Mouse (Mus musculus) intestine, embryonic 14.5 days (tissue): ENCODE data around the gene Mdh2. TPM values are rescaled to one million over a fixed set of nuclear protein-coding genes. Genes with fewer than 3 reads are reported as not detected.

Experiments
- ATAC-seq: fragments of 200-750 bp; cut with Nextera tagmentation; replicated peaks from 2 replicates; pipeline ENCODE4 v1.8.0; 2017; ENCODE audit warnings: low read depth, moderate number of reproducible peaks, moderate TSS enrichment, moderate library complexity; ENCODE audit not compliant: low FRiP score, low TSS enrichment
- DNase-seq: peaks from one replicate; pipeline ENCODE4 v3.0.0-alpha.2; 2018; ENCODE audit warnings: low spot score
- H3K27ac ChIP-seq: fragments of 300-500 bp; sonication (generic); 2 replicates; pipeline ENCODE4 v1.5.1; 2014; ENCODE audit warnings: low read depth, mild to moderate bottlenecking, control low read depth
- H3K27me3 ChIP-seq: fragments of 300-500 bp; sonication (generic); replicated peaks from 2 replicates; pipeline ENCODE4 v1.6.1; 2014; ENCODE audit warnings: low read length, control low read depth; ENCODE audit not compliant: control insufficient read depth, insufficient read depth
- H3K36me3 ChIP-seq: fragments of 300-500 bp; sonication (generic); 2 replicates; pipeline ENCODE4 v1.6.1; 2014; ENCODE audit warnings: low read length, control low read depth; ENCODE audit not compliant: control insufficient read depth, insufficient read depth
- H3K4me1 ChIP-seq: fragments of 300-500 bp; sonication (generic); replicated peaks from 2 replicates; pipeline ENCODE4 v1.6.1; 2014; ENCODE audit warnings: low read length, control low read depth, mixed read lengths; ENCODE audit not compliant: control insufficient read depth, insufficient read depth
- H3K4me2 ChIP-seq: fragments of 300-500 bp; sonication (generic); 2 replicates; pipeline ENCODE4 v1.6.1; 2014; ENCODE audit warnings: low read length
- H3K4me3 ChIP-seq: fragments of 300-500 bp; sonication (generic); 2 replicates; pipeline ENCODE4 v1.5.1; 2014; ENCODE audit warnings: low read depth, low read length, control low read depth, mixed read lengths
- H3K9ac ChIP-seq: fragments of 300-500 bp; sonication (generic); 2 replicates; pipeline ENCODE4 v1.6.1; 2014; ENCODE audit warnings: mild to moderate bottlenecking, low read length
- H3K9me3 ChIP-seq: fragments of 300-500 bp; sonication (generic); 2 replicates; pipeline ENCODE4 v1.6.1; 2016; ENCODE audit warnings: low read length, control low read depth; ENCODE audit not compliant: control insufficient read depth
- WGBS: fragments of 180-500 bp; shearing (Covaris S2); extraction: QIAGEN DNeasy Blood & Tissue Kit; methylation state at CpG from one replicate; pipeline ENCODE4 v1.1.7; 2014; 5-methylcytosine and 5-hydroxymethylcytosine counted together
- polyA plus RNA-seq: library from polyadenylated mRNA; unstranded; fragments of >200 nt; fragmentation: Nextera tagmentation; extraction: Ambion mirVana; gene quantifications from 2 replicates; pipeline ENCODE4 v1.2.1, GENCODE M21; 2014

Mdh2 gene
- polyA plus RNA-seq, 1 experiment from 2014 or later = 634 TPM

- no peaks in the 10 kb centered on the region; the same call in 1 of the 2 replicates for H3K27me3 ChIP-seq
- no peaks in the 10 kb centered on the region for H3K4me1 ChIP-seq
- peak; percentile 99 for DNase-seq
- H3K9me3 ChIP-seq = no peaks in the 10 kb centered on the region
- H3K27ac ChIP-seq = no peak within 1 kb of the TSS
- no peaks in the 10 kb centered on the region for H3K36me3 ChIP-seq
- 3% methylated on average over 29 of the region's 29 CpGs for WGBS
- no peak within 1 kb of the TSS for H3K4me3 ChIP-seq
- no peak within 1 kb of the TSS for H3K4me2 ChIP-seq
- no peak within 1 kb of the TSS for H3K9ac ChIP-seq
- ATAC-seq = 0 out of 2 replicates have a peak, but pooled peaks have one; percentile 62
Measured at GRCm38 (mm10) chr5:135806555-135807262, 28.4 kb downstream of the Mdh2 start, which contains the start of gene Srrm3. Srrm3 (plus strand) TSS chr5:135806890.

GRCm38 (mm10) chr5:135807263-135807637 is 29.0 kb downstream of the Mdh2 start:
- no peak overlapping the region for H3K4me3 ChIP-seq
- ATAC-seq (no peak), DNase-seq (no peak)
- WGBS = 53% methylated on average over 3 of the region's 3 CpGs
- H3K4me2 ChIP-seq = no peak overlapping the region
- H3K27me3 ChIP-seq = no peaks in the 10 kb centered on the region; the same call in 1 of the 2 replicates
- H3K27ac ChIP-seq = no peak overlapping the region
- no peaks in the 10 kb centered on the region for H3K4me1 ChIP-seq
- no peaks in the 10 kb centered on the region for H3K9me3 ChIP-seq
- no peak overlapping the region for H3K9ac ChIP-seq
- no peaks in the 10 kb centered on the region for H3K36me3 ChIP-seq

DNA sequence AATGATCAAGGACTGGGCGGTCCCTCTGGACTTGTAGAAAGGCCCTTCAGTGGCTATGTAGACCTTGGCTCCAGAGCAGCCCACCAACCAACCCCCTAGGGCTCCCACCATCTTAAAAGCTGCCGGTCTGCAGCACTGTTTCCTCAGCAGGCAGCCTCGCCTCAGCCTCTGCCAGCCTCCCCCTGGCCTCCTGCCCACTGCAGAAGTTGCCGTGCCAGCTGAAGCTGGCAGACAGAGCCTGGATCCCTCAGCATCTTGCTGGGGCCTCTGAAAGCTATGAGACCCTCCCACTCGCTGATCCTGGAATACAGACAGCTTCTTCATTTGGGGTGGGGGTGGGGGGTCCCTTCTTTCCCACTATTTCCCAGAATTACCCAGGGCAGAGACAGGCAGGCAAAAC is 34.7 kb downstream of the Mdh2 start:
- Histone ChIP-seq H3K27ac (no peak overlapping the region), H3K9me3 (no peaks in the 10 kb centered on the region), H3K27me3 (no peaks in the 10 kb centered on the region), H3K36me3 (no peaks in the 10 kb centered on the region), H3K4me2 (no peak overlapping the region), H3K4me3 (no peak overlapping the region), H3K9ac (no peak overlapping the region), H3K4me1 (no peaks in the 10 kb centered on the region)
- DNase-seq (no peak), ATAC-seq (no peak)
- 69% methylated on average over 5 of the region's 5 CpGs for WGBS

- no peaks in the 10 kb centered on the region for H3K27me3 ChIP-seq
- no peak overlapping the region for H3K4me2 ChIP-seq
- no peak overlapping the region for H3K9ac ChIP-seq
- H3K36me3 ChIP-seq = no peaks in the 10 kb centered on the region
- no peaks in the 10 kb centered on the region for H3K4me1 ChIP-seq
- H3K9me3 ChIP-seq = no peaks in the 10 kb centered on the region
- no peak overlapping the region for H3K4me3 ChIP-seq
- ATAC-seq (no peak), DNase-seq (no peak)
- H3K27ac ChIP-seq = no peak overlapping the region
- WGBS = 41% methylated on average over 7 of the region's 7 CpGs
Measured at GRCm38 (mm10) chr5:135818491-135818890, 40.2 kb downstream of the Mdh2 start.

GRCm38 (mm10) chr5:135822316-135822944 is 44.1 kb downstream of the Mdh2 start:
- no peak for DNase-seq
- H3K4me2 ChIP-seq = no peak overlapping the region

DNA sequence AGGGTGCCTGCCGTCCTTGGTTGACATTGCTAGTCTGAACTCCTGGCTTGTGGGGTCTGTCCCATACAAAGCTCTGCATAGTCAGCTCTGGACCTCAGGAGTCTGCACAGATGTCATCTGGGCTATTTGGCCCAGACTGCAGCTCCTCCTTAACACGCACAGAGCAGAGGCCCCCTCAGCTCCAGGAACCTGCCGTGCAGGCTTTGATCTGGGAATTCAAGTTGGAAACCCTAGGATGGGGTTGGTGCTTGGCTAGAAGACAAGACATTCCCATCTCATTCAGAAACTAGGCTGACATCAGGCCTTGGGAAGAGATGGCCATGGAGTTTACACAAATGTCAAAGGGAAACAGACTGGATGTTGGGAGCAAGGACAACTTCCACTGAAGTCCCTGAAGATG is 46.2 kb downstream of the Mdh2 start:
- no peaks in the 10 kb centered on the region for H3K9me3 ChIP-seq
- no peak overlapping the region for H3K4me3 ChIP-seq
- no peaks in the 10 kb centered on the region for H3K4me1 ChIP-seq
- DNase-seq (no peak), ATAC-seq (no peak)
- 46% methylated on average over 3 of the region's 3 CpGs for WGBS
- no peaks in the 10 kb centered on the region for H3K27me3 ChIP-seq
- H3K9ac ChIP-seq = no peak overlapping the region
- no peaks in the 10 kb centered on the region for H3K36me3 ChIP-seq
- no peak overlapping the region for H3K27ac ChIP-seq
- no peak overlapping the region for H3K4me2 ChIP-seq

More at GRCm38 (mm10) chr5:135822316-135822944, 44.1 kb downstream of the Mdh2 start:
- Histone ChIP-seq H3K36me3 (no peaks in the 10 kb centered on the region), H3K9ac (no peak overlapping the region), H3K4me3 (no peak overlapping the region), H3K9me3 (no peaks in the 10 kb centered on the region), H3K27ac (no peak overlapping the region), H3K4me1 (no peaks in the 10 kb centered on the region), H3K27me3 (no peaks in the 10 kb centered on the region)
- ATAC-seq = no peak
- WGBS = 21% methylated on average over 7 of the region's 7 CpGs

DNA sequence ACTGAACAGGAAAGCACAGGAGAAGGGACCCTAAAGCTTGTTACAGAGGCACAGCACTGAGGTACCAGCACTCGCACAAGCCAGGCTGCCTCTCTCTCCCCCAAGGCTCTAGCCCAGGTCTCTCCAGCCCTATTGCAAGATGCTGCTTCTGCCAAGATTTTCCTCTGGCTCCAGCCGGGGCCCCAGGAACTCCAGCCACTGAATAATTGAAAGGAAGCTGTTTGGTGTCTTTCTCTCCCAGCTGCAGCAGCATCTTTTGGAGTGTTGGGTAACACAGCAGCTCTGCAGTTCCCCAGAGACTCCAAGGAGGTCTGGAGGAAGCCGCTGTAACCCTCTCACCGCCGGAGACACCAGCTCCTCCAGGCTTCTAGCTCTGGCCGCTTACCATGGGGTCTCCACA is 47.9 kb downstream of the Mdh2 start:
- H3K4me2 ChIP-seq = no peak overlapping the region
- no peak overlapping the region for H3K4me3 ChIP-seq
- H3K27ac ChIP-seq = no peak overlapping the region
- H3K9me3 ChIP-seq = no peaks in the 10 kb centered on the region
- DNase-seq (no peak), ATAC-seq (no peak)
- H3K9ac ChIP-seq = no peak overlapping the region
- H3K27me3 ChIP-seq = no peaks in the 10 kb centered on the region
- no peaks in the 10 kb centered on the region for H3K4me1 ChIP-seq
- WGBS = 37% methylated on average over 6 of the region's 6 CpGs
- no peaks in the 10 kb centered on the region for H3K36me3 ChIP-seq

GRCm38 (mm10) chr5:135829381-135829780 is 51.1 kb downstream of the Mdh2 start:
- Histone ChIP-seq H3K36me3 (no peaks in the 10 kb centered on the region), H3K27me3 (no peaks in the 10 kb centered on the region; the same call in 1 of the 2 replicates), H3K4me1 (no peaks in the 10 kb centered on the region), H3K9me3 (no peaks in the 10 kb centered on the region), H3K4me2 (no peak overlapping the region), H3K9ac (no peak overlapping the region), H3K4me3 (no peak overlapping the region), H3K27ac (no peak overlapping the region)
- ATAC-seq (no peak), DNase-seq (no peak)
- WGBS = 82% methylated on average over 8 of the region's 8 CpGs

DNA sequence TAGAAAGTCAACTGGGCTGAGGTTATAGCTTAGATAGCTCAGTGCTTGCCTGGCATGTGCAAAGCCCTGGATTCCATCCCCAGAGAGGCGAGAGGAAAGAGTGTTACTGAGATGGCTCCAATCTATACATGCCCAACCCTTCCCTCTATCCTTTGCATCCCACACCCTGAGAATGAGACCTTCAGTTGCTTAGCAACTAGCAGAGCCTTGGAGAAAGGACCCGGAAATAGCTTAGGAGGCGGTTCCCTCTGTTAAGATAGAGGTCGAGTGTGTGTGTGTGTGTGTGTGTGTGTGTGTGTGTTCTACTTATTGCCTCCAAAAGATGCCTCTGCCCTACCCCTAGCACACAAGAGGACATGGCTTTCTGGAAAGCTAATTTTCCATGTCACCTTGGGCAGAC is 54.4 kb downstream of the Mdh2 start:
- Histone ChIP-seq H3K4me3 (no peak overlapping the region), H3K27me3 (peaks cover 10% of the 10 kb centered on the region; the same call in 1 of the 2 replicates), H3K36me3 (no peaks in the 10 kb centered on the region), H3K4me1 (peaks cover 7% of the 10 kb centered on the region), H3K9me3 (no peaks in the 10 kb centered on the region), H3K9ac (no peak overlapping the region), H3K27ac (no peak overlapping the region), H3K4me2 (no peak overlapping the region)
- WGBS = 30% methylated on average over 4 of the region's 4 CpGs
- DNase-seq (no peak), ATAC-seq (no peak)
